Mouse (Mus musculus) cerebellum, adult 11-12 months (tissue): ENCODE data around the gene Kcnk4.

Source experiments
- DNase-seq: peaks from one replicate; pipeline ENCODE4 v3.0.0; 2022

The Kcnk4 gene

GRCm38 (mm10) chr19:6936299-6936698 is 2.0 kb upstream of the Kcnk4 start:
- peak; percentile 63 for DNase-seq

GRCm38 (mm10) chr19:6933436-6934194 is 700 bp downstream of the Kcnk4 start:
- DNase-seq: peak; percentile 80

- DNase-seq: no peak
These were observed 1.2 kb downstream of the Kcnk4 start for GRCm38 (mm10) chr19:6933102-6933435.

- no peak for DNase-seq
These were observed 2.3 kb downstream of the Kcnk4 start for GRCm38 (mm10) chr19:6932018-6932417.

DNA sequence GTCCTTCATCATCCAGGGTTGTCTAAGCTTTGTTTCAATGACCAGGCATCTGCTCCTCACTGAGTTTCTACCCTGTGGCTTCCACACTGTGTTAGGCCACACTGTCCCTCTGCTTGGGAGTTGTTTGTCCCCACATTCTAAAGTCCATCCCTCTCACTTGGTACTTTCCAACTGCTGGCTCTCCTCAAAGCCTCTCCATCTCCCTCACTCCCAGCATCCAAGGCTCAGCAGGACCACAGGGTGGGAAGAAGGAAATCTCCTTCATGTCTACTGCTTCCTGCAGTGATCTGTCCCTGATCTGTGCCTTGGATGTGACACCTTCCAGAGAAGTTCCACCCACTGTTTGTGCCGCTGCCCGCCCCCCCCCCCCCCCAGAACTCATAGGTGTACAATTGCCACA is 3.3 kb downstream of the Kcnk4 start:
- DNase-seq: peak; percentile 60

DNA sequence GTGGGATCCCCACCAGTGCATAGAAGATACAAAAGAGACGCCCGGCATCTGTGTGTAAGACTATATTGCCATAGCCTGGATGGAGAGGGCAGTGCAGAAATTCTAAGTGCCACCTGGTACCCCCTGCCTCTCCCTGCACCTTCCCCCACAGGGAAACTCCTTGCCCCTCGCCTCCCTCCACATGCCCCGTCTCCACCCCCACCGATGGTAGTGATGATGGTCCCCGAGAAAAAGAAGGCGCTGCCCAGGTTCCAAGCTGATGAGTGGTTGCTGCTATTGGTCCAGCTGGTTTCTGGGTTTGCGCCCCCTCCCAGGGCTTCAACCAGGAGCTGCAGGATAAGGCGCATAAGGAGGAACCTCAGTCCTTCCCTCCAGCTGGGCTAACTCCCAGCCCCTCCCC is 6.2 kb downstream of the Kcnk4 start:
- no peak for DNase-seq

GRCm38 (mm10) chr19:6926559-6927255 is 7.6 kb downstream of the Kcnk4 start:
- DNase-seq: peak; percentile 59

- DNase-seq: peak; percentile 56
These were observed 8.5 kb downstream of the Kcnk4 start for GRCm38 (mm10) chr19:6925611-6926329.

- DNase-seq: peak; percentile 69
These were observed 9.1 kb downstream of the Kcnk4 start, which contains the start of gene Catsperz for GRCm38 (mm10) chr19:6925307-6925573. Gene Catsperz (minus strand): TSS chr19:6925380.

- peak; percentile 84 for DNase-seq
These were observed 9.6 kb downstream of the Kcnk4 start for GRCm38 (mm10) chr19:6924461-6925306.

- DNase-seq: peak; percentile 47
These were observed 11.2 kb downstream of the Kcnk4 start for GRCm38 (mm10) chr19:6922901-6923735.

GRCm38 (mm10) chr19:6921647-6922567 is 12.4 kb downstream of the Kcnk4 start, which contains the start of gene Esrra:
Gene Esrra (minus strand): TSS chr19:6921813.
- DNase-seq: peak; percentile 100

- DNase-seq: peak; percentile 87
These were observed 13.3 kb downstream of the Kcnk4 start for GRCm38 (mm10) chr19:6920741-6921636.

DNA sequence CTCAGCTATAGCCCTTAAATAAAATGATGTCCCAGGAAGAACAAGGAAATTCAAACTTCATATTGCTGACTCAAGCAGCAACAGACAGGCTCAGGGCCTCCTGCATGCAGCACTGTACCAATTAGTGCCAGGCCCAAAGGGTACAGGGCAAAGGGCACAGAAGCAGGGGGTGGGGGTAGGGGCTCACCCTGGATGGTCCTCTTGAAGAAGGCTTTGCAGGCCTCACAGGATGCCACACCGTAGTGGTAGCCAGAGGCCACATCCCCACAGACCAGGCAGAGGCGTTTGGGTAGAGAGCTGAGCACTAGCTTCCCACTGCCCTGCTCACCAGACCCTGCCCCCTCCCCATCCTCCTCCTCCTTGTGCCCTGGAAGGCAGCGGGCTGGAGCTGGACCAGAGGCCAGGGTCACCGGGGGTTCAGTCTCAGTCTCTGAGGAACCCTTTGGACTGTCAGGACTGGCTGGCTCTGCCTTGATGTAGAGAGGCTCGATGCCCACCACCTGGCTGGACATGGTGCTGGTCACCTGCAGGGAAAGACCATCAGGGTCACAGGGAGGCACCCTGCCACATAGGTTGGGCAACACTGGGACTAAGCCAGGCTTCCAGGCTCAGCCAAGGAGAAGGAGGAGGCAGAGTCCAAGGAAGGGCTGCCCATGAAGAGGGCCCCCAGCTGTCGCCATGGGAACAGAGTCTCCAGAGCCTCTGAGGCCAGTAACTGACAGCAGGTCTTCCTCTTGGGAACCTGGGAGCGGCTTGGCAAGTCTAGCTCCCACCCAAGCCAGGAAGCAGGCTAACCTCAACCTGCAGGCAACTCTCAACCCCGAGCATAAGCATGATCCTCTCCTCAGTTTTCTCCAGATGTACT is 14.2 kb downstream of the Kcnk4 start:
- DNase-seq: peak; percentile 82

GRCm38 (mm10) chr19:6919431-6919830 is 14.9 kb downstream of the Kcnk4 start:
- peak; percentile 50 for DNase-seq

DNA sequence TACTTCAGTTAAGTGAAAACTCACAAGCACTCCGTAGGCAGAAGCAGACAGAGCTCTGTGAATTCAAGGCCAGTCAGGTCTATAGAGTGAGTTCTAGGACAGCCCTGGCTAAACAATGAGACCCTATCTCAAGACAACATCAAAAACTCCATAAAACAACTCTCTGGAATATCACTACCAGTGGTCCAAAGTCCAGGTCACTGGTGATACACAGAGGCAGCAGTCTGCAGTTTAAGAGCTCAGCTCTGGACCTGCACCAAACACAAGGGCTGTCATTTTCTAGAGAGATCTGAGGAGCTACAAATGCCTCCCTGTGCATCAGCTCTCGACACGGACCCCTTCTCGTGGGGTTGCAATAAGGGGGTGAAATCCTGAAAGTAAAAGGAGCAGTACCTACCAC is 16.0 kb downstream of the Kcnk4 start:
- DNase-seq: peak; percentile 28

DNA sequence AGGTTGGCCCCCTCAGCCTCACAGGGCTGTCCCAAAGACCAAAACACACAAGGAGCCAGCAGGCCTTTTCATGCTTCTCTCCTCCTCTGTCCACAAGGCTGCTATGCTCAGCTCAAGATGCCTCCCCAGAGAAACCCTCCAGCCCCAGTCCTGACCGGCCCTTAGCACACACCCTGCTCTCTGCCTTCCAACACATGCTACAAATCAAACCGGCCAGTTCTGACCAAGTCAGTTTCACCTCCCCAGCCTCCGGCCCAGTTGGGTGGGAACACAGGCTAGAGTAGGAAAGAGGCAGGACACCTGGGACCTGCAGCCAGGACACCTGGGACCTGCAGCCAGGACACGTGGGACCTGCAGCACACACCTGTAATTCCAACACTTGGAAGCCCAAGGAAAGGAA is 17.8 kb downstream of the Kcnk4 start:
- peak; percentile 26 for DNase-seq

DNA sequence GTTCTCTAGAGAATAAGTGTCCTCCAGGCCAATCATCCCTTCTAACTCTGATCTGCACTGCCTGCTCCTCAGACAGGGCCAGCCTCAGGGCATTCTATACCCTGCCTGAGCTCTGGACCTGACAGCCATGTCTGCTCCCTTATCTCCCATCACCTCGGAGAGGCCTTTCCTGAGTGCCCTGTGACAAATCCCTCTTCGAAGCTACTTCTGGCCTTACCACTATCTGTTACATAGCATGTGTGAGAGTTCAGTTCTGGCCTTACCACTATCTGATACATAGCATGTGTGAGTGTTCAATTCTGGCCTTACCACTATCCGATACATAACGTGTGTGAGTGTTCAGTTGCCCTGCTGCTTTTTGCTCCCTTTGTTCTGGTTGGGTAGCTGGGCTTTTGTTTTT is 19.0 kb downstream of the Kcnk4 start:
- DNase-seq: peak; percentile 9

DNA sequence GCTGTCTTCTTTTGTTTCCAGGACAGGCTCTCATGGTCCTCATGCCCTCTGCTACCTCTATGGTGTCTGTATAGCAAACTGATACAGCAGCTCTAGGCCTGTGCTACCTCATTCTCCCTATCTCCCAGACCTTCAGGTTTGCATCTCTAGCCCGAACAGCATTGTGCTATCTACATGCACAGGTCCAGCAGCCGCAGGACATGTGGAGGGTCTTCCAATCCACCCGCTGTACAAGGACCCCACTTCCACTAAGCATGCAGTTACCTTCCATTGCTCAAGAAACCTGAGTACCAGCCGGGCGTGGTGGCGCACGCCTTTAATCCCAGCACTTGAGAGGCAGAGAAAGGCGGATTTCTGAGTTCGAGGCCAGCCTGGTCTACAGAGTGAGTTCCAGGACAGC is 19.8 kb downstream of the Kcnk4 start:
- peak; percentile 27 for DNase-seq
